Mouse (Mus musculus) cortical plate, adult 2 months (tissue): Measurements from ENCODE around the gene Pcgf5.

ENCODE experiments used
- CTCF ChIP-seq: fragments of 200-500 bp; IDR thresholded peaks from 2 replicates; pipeline ENCODE4 v1.5.1; 2011; ENCODE audit warnings: mild to moderate bottlenecking, control low read depth, low read length; ENCODE audit not compliant: insufficient read depth; ENCODE audit errors: extremely low read depth
- POLR2A ChIP-seq: fragments of 200-500 bp; IDR thresholded peaks from 2 replicates; pipeline ENCODE4 v1.6.1; 2011; ENCODE audit warnings: mild to moderate bottlenecking, low read length, control low read depth; ENCODE audit not compliant: insufficient read depth; ENCODE audit errors: extremely low read depth

GRCm38 (mm10) chr19:36419885-36420284 lies 71.8 kb downstream of the Pcgf5 start:
- TF ChIP-seq POLR2A, result no peak
- TF ChIP-seq CTCF, result no peak
